Mouse (Mus musculus): ENCODE measurements around the gene Iqce.
A peak's percentile ranks its signal among the peaks of the same experiment; 100 is the strongest.
"Not testable (repeated sequence)": the region's sequence is repeated elsewhere in the genome, so short reads cannot be mapped to it uniquely, and the experiment has no call there.

The Iqce gene

DNA sequence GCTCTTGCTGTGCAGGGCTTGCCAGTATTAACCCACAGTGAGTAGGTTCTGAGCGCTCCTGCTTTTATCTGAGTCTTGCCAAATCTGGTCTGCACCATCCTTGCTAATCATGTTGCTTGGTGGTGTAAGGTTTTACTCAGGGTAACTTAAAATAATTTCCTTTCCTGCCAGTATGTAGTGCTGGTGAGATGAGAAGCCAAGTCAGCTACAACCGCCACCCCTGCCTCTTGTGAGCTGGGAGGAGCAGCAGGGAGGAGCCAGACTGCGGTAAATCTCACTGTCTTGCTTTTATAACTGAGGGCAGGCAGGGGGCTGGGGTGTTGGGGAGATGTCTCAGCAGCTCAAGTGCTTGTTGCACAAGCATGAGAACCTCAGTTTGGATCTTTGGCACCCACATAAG is 13.7 kb downstream of the Iqce start:
- Histone ChIP-seq H3K27me3 (ENCODE audit: control insufficient read depth, insufficient read depth, low read length, poor library complexity, severe bottlenecking) (no peaks in the 10 kb centered on the region), H3K36me3 (ENCODE audit: control insufficient read depth, insufficient read depth, low read length, poor library complexity, severe bottlenecking) (peaks cover 3% of the 10 kb centered on the region)
- no peak for DNase-seq (ENCODE audit: low read depth, low spot score)

DNA sequence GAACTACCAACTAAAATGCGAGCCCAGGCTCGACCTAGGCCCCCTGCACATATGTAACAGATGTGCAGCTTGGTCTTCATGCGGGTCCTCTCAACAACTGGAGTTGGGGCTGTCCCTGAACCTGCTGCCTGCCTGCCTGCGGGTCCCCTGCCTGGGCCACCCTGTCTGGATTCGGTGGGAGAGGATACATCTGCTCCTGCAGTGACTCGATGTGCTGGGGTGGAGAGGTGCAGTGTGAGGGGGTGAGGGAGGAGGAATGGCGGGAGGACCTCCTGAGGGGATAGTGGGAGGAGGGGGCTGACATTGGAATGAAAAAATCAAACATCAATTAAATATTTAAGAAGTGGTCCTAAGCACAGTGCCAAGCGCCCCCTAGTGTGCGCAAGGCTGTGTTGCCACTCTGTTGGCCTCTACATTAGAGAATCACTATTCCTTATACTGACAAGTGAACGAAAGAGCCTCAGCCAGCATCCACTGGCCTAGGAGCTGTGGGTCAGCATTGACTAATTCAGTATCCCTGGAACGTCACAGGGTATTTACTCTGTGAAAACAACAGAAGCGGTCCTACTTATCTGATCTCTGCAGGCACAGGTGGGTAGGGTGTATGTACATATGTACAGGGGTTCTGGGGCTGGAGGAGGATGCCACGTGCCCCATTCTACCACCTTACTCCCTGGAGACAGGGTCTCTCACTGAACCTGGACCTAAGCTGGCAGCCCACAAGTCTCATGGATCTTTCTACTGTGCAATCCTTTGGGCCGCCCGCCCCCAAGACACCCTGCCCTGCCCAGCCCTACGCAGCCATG is 17.6 kb downstream of the Iqce start:
- Histone ChIP-seq H3K36me3 (ENCODE audit: control insufficient read depth, insufficient read depth, low read length, poor library complexity, severe bottlenecking) (no peaks in the 10 kb centered on the region; the same call in 1 of the 2 replicates), H3K27me3 (ENCODE audit: control insufficient read depth, insufficient read depth, low read length, poor library complexity, severe bottlenecking) (no peaks in the 10 kb centered on the region)
- DNase-seq (ENCODE audit: low read depth, low spot score): peak; percentile 75

DNA sequence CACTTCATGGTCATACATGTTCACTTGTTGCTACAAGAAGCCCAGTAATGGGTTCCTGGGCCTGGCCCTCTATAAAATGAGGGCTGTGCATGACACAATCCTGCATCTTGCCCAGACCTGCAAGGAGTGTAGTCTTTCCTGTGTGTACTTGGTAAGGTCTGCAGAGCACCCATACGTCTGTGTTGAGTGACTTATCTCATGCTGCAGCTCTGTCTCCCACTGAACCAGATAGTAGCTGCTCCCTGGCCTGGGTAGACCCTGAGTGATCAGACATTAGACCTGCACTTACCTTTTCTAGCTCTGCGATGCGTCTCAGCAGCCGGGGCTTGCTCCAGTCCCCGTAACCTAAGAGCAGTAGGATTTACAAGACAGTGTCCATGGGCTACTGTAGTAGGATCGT is 20.1 kb downstream of the Iqce start:
- DNase-seq (ENCODE audit: low read depth, low spot score): no peak
- H3K36me3 ChIP-seq (ENCODE audit: control insufficient read depth, insufficient read depth, low read length, poor library complexity, severe bottlenecking): no peaks in the 10 kb centered on the region

DNA sequence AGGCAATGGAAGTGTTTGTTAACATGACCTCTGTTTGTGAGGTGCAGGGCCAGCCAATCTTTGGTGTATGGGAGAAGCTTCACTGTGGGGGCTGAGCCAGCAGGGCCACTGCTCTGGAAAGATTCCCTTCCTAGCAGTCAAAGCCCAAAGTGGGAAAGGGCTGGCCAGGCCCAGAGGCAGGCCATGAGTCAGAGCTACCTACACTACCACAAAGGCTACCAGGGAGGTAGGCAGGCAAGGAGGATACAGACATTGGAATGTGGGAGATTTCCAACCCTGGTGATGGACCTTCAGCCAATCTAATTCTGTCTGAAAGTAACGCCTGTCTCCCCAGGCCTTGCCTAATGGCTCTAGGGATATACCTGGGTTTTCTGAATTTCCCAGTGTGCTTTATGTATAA is 21.2 kb downstream of the Iqce start:
- DNase-seq (ENCODE audit: low read depth, low spot score): no peak
- H3K27me3 ChIP-seq (ENCODE audit: control insufficient read depth, insufficient read depth, low read length, poor library complexity, severe bottlenecking): no peaks in the 10 kb centered on the region
- no peaks in the 10 kb centered on the region for H3K36me3 ChIP-seq (ENCODE audit: control insufficient read depth, insufficient read depth, low read length, poor library complexity, severe bottlenecking)

More for the DNA sequence above, 20.1 kb downstream of the Iqce start:
- H3K27me3 ChIP-seq (ENCODE audit: control insufficient read depth, insufficient read depth, low read length, poor library complexity, severe bottlenecking): no peaks in the 10 kb centered on the region

DNA sequence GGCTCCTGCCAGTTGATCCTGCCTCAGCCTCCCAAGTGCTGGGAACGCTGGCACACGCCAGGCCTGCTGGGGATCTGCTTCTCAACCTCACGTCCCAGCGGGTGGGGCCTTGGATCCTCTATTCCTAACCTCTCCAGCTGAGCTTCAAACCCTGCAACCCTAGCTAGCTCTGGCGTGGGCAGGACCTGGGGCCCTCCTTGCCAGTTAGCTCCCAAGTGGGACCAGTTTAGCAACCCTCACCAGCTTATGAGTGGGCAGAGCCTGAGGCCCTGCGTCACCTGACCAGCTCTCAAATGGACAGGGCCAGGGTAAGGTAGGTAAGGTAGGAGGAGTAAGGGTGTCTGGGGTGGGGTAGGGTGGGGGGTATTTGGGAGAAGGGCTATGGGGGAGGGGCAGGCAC is 22.1 kb downstream of the Iqce start:
- Histone ChIP-seq H3K27me3 (ENCODE audit: control insufficient read depth, insufficient read depth, low read length, poor library complexity, severe bottlenecking) (no peaks in the 10 kb centered on the region), H3K36me3 (ENCODE audit: control insufficient read depth, insufficient read depth, low read length, poor library complexity, severe bottlenecking) (no peaks in the 10 kb centered on the region; the same call in 1 of the 2 replicates)
- no peak for DNase-seq (ENCODE audit: low read depth, low spot score)

DNA sequence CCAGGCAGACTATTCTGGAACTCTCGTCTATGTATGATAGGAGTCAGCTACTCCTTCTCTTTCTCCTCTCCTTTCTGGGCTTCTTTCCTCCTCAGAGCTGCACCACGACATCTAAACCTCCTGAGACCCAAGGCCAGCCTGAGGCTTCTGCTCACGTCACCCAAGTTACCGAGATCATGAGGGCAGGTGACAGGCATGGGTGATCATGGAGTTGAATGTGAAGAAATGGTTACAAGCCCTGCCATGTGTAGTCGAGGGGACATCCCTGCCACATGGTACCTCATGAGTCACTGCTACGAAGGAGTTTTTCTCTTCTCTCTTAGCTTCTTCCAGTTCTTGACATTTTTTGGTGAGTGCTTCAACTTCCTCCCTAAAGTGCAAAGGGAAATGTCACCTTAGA is 25.0 kb downstream of the Iqce start:
- Histone ChIP-seq H3K36me3 (ENCODE audit: control insufficient read depth, insufficient read depth, low read length, poor library complexity, severe bottlenecking) (no peaks in the 10 kb centered on the region; the same call in none of the 2 replicates), H3K27me3 (ENCODE audit: control insufficient read depth, insufficient read depth, low read length, poor library complexity, severe bottlenecking) (no peaks in the 10 kb centered on the region)
- peak; percentile 83 for DNase-seq (ENCODE audit: low read depth, low spot score)

DNA sequence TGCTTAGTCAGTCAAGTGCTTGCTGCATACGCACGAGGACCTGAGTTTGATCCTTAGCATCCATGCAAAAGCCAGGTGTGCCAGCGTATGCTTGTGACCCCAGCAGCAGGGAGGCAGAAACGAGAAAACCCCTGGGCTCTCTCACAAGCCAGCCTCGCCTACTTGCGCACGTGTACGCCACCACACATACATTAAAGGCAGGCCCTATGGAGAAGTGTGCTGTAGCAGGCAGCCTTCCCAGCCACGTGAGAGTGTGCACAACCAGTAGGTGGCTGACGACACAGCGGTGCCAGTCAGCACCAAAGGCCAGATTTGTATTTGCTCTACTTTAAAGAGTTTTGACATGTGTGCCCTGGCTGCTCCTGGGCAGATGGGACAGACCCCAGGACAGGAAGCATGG is 26.5 kb downstream of the Iqce start:
- no peak for DNase-seq (ENCODE audit: low read depth, low spot score)
- no peaks in the 10 kb centered on the region; the same call in none of the 2 replicates for H3K36me3 ChIP-seq (ENCODE audit: control insufficient read depth, insufficient read depth, low read length, poor library complexity, severe bottlenecking)
- H3K27me3 ChIP-seq (ENCODE audit: control insufficient read depth, insufficient read depth, low read length, poor library complexity, severe bottlenecking): no peaks in the 10 kb centered on the region

DNA sequence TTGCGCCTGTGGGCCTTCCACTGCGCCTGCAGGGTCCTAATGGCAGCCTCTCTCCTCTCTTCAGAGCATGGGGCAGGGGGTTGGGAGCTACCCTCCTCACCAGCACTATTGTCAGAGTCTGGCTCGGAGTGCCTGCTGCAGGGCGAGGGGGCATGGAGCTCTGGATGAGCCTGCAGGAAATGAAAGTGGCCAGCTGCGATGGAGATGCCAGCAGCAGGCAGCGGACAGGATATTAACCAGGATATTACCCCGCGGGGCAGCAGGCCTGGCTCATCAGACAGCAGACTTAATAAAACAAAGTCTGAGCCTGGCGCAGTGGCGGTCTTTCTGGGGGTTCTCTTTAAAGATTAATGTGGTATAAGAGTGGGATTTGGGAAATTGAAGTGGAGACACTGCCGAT is 27.1 kb downstream of the Iqce start:
- Histone ChIP-seq H3K36me3 (ENCODE audit: control insufficient read depth, insufficient read depth, low read length, poor library complexity, severe bottlenecking) (no peaks in the 10 kb centered on the region; the same call in none of the 2 replicates), H3K27me3 (ENCODE audit: control insufficient read depth, insufficient read depth, low read length, poor library complexity, severe bottlenecking) (no peaks in the 10 kb centered on the region)
- DNase-seq (ENCODE audit: low read depth, low spot score): no peak

DNA sequence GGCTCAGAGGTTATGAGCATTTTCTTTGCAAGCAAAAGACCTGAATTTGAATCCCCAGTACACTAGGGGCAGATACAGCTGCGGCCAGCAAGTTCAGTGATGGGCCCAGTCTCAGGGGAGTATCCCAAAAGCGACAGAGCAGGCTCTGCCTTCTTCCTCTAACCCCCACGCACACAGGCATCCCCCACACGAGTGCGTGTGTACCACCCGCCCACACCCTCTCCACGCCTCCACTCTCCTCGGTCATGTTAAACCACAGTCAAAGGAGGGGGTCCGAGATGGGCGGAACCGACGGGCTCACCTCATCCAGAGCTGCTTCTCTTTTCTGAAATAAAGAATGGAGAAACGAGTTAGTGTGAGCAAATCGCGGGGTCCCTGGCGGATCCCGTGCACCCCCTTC is 28.1 kb downstream of the Iqce start:
- Histone ChIP-seq H3K36me3 (ENCODE audit: control insufficient read depth, insufficient read depth, low read length, poor library complexity, severe bottlenecking) (no peaks in the 10 kb centered on the region; the same call in none of the 2 replicates), H3K27me3 (ENCODE audit: control insufficient read depth, insufficient read depth, low read length, poor library complexity, severe bottlenecking) (no peaks in the 10 kb centered on the region)
- DNase-seq (ENCODE audit: low read depth, low spot score): no peak

DNA sequence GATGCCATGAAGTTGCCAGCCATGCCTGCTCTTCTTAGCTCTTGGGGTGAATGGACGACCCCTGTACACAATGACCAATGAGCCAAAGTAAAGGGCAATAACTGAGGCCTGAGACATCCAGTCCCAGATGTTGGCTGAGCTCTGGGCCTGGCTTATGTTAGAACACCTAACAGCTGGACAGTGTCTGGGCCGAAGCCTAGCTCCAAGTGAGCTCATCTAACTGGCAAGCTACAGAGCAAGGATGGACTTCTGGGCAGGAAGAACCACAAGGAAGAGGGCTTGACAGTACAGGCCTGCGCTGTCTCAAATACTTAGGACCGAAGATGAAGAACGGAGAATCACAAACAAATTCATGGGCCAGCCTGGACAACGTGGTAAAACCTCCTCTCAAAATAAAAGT is 29.6 kb downstream of the Iqce start:
- DNase-seq (ENCODE audit: low read depth, low spot score): not testable (repeated sequence)

DNA sequence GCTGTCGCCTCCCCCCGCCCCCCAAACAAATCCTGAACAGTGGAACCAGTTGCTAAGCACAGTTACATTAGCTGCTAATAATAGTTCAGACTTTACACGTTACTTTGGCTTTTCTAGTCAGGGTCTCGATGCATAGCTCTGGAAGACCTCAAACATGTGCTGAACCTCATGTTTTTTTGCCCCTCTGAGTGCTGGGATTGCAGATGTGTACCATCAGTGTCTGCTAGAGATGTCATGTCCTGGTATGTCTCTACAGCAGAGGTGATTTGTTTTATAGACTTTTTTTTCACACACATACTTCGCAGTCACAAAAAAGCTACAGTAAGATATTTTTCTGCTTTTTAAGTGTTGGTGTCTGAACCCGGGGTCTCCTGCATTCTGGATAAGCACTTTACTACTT is 30.1 kb downstream of the Iqce start:
- DNase-seq (ENCODE audit: low read depth, low spot score): no peak
- no peaks in the 10 kb centered on the region; the same call in none of the 2 replicates for H3K36me3 ChIP-seq (ENCODE audit: control insufficient read depth, insufficient read depth, low read length, poor library complexity, severe bottlenecking)
- no peaks in the 10 kb centered on the region for H3K27me3 ChIP-seq (ENCODE audit: control insufficient read depth, insufficient read depth, low read length, poor library complexity, severe bottlenecking)

More for the DNA sequence above, 29.6 kb downstream of the Iqce start:
- H3K27me3 ChIP-seq (ENCODE audit: control insufficient read depth, insufficient read depth, low read length, poor library complexity, severe bottlenecking); H3K36me3 ChIP-seq (ENCODE audit: control insufficient read depth, insufficient read depth, low read length, poor library complexity, severe bottlenecking): not testable (repeated sequence)

DNA sequence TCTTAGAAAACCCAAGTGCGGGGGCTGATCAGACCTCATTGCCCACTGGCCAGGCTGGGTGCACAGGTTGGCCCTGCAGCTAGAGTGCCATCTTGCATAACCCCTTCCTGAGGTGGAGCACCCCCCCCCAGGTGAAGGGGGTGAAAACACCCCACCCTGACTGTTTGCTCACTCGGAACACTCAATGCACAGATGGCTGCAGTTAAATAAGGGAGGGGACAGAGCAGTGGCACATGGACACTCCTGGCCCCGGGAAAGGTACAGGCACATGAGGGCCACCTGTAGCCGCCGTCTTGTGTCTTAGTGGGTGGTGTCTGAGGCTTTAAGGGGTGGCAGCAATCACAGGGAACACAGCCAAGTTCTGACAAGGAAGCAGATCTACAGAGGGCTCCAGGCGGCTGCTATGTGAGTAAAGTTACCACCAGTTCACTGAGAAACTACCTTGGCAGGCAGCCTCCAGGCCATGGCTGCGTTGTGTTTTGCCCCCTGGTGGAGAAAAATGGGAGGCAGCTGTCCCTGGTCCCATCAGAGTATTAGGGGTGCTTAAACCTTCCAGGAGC is 38.5 kb downstream of the Iqce start:
- Histone ChIP-seq H3K27me3 (ENCODE audit: control insufficient read depth, insufficient read depth, low read length, poor library complexity, severe bottlenecking) (no peaks in the 10 kb centered on the region), H3K36me3 (ENCODE audit: control insufficient read depth, insufficient read depth, low read length, poor library complexity, severe bottlenecking) (no peaks in the 10 kb centered on the region)
- peak; percentile 86 for DNase-seq (ENCODE audit: low read depth, low spot score)

DNA sequence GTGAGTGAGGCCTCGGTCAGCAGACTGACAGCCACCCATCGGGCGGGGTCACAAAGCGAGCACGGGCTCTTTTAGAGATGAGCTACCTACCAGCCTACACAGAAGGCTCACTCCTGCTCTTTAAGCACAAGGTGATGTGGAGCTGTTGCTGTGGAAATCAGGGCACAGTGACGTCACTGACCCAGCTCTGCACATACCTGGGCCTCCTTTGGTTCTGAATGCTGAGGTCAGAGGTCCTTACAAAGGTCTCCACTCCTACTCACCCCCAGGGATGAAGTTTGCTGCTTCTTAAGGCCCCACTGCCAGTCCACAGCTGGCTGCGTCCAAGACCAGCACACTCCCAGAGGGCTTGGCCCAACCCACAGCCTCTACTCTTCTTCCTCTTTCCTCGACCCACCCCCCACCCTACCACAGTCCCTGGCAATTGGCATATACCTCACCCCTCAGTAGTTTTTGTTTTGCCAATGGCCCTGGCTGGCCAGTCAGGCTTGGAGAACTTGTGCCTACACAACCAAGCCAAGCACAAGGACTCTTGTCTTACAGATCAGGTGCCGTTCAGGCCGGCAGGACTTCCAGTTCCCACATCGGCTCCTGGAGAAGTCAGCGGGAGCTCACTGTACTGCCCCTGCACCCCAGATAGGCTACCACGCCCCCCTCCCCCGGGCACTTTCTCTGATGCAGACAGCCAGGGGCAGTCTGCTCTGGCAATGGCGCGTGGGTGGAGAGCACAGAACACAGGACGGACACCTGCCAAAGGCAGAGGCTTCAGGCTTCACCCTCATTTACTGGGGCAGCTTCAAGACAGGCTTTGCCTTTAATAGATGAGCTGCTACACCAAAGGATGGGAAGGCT is 39.2 kb downstream of the Iqce start:
- Histone ChIP-seq H3K27me3 (ENCODE audit: control insufficient read depth, insufficient read depth, low read length, poor library complexity, severe bottlenecking) (no peaks in the 10 kb centered on the region), H3K36me3 (ENCODE audit: control insufficient read depth, insufficient read depth, low read length, poor library complexity, severe bottlenecking) (no peaks in the 10 kb centered on the region)
- DNase-seq (ENCODE audit: low read depth, low spot score): peak; percentile 69

DNA sequence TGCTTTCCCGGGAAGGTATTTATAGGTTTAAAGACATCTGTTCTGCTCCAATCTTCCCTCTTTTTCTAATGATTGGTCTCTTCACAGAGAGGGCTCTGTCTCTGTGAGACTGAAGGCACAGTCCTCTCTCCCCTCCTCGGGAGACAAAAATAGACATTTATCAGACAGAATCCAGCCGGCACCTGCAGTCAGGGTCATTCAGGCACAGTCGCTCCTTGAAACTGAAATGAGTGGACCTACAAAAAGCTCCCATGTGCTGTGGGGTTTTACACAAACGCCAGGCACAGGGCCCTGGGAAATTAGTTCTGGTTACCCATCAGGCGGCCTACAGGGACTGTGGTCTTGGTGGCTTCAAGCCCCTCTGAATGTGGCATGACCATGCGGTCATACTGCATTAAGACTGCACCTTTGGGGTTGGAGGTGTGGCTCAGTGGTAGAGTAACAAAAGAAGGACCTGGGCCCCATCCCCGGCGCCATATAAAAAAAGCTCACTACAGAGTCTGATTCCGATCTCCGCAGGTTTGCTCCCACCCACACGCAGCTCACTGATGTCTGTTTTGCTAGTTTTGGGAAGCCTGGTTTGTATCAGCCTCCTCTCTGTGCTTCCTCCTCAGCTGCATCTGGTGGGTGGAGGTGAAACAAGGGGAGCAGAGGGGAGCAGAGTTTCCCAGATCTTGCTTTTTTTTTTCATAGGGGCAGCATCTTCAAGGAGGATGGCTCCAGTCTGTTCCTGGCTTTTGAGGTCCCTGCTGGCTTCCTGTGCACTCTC is 40.1 kb downstream of the Iqce start:
- Histone ChIP-seq H3K36me3 (ENCODE audit: control insufficient read depth, insufficient read depth, low read length, poor library complexity, severe bottlenecking) (no peaks in the 10 kb centered on the region), H3K27me3 (ENCODE audit: control insufficient read depth, insufficient read depth, low read length, poor library complexity, severe bottlenecking) (no peaks in the 10 kb centered on the region)
- no peak for DNase-seq (ENCODE audit: low read depth, low spot score)

Data from splenic B cell, adult 2 months (primary cell).